Mouse (Mus musculus) kidney, adult 2 months (tissue): ENCODE data around the gene Bbx. TPM values are rescaled to one million over a fixed set of nuclear protein-coding genes. Genes with fewer than 3 reads are reported as not detected.

Experiments
- DNase-seq: peaks from one replicate; pipeline ENCODE4 v3.0.0; 2021
- H3K27ac ChIP-seq: fragments of 200-500 bp; 2 replicates; pipeline ENCODE4 v1.5.1; 2012; ENCODE audit warnings: low read depth, low read length, control low read depth, inconsistent platforms; ENCODE audit not compliant: insufficient read depth
- H3K27me3 ChIP-seq: fragments of 200-500 bp; replicated peaks from 2 replicates; pipeline ENCODE4 v1.6.1; 2012; ENCODE audit warnings: mild to moderate bottlenecking, moderate library complexity, low read length, inconsistent platforms; ENCODE audit not compliant: control insufficient read depth, insufficient read depth
- H3K36me3 ChIP-seq: fragments of 200-500 bp; 2 replicates; pipeline ENCODE4 v1.6.1; 2012; ENCODE audit warnings: mild to moderate bottlenecking, moderate library complexity, low read length, inconsistent platforms; ENCODE audit not compliant: control insufficient read depth, insufficient read depth
- H3K4me1 ChIP-seq: fragments of 200-500 bp; 2 replicates; pipeline ENCODE4 v1.6.1; 2011; ENCODE audit warnings: low read length; ENCODE audit not compliant: control insufficient read depth, insufficient read depth
- H3K4me3 ChIP-seq: fragments of 200-500 bp; 2 replicates; pipeline ENCODE4 v1.5.1; 2011; ENCODE audit warnings: mild to moderate bottlenecking, low read depth, low read length, control low read depth; ENCODE audit not compliant: insufficient read depth
- CTCF ChIP-seq: fragments of 200-500 bp; conservative IDR thresholded peaks from 2 replicates; pipeline ENCODE4 v1.5.1; 2011; ENCODE audit warnings: low read depth, mild to moderate bottlenecking, control low read depth, low read length, moderate library complexity, mixed read lengths; ENCODE audit not compliant: insufficient read depth, insufficient read length
- POLR2A ChIP-seq: fragments of 200-500 bp; IDR thresholded peaks from one replicate; pipeline ENCODE4 v1.6.1; 2011; ENCODE audit warnings: low read depth, low read length, control low read depth
- WGBS: fragments of 180-500 bp; shearing (Covaris S2); methylation state at CpG from one replicate; pipeline ENCODE4 v1.1.7; 2018; 5-methylcytosine and 5-hydroxymethylcytosine counted together
- polyA plus RNA-seq: library from polyadenylated mRNA; depleted of rRNA; stranded (reverse); fragments of >200 nt; gene quantifications from 2 replicates; pipeline ENCODE4 v1.2.3, GENCODE M21; 2012

The Bbx gene
- polyA plus RNA-seq, 1 experiment: 8.2 TPM

DNA sequence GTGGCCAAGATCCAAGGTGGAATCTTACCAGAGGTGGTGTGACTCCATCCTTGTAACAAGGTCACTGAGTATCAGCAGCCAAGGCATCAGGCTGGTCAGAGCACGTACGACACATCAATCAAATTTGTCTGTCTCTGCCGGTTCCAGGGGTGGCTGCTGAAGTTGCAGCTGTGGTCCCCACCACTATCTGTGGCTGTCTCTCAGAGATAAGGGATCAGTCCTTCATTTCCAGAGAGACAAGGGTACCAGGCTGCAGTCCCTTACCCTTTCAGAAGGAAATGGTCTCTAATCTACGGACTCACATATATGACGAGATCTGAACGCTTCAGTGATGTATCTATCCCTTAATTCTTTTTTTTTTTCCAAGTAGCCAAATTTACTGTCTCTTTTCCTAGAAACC is 245.6 kb downstream of the Bbx start:
- H3K36me3 ChIP-seq: no peaks in the 10 kb centered on the region
- H3K27me3 ChIP-seq: no peaks in the 10 kb centered on the region
- TF ChIP-seq CTCF: no peak
- TF ChIP-seq POLR2A: no peak
- no peak overlapping the region for H3K4me3 ChIP-seq
- peaks cover 5% of the 10 kb centered on the region; the same call in 1 of the 2 replicates for H3K4me1 ChIP-seq
- no peak for DNase-seq
- WGBS: 73% methylated on average over 6 of the region's 6 CpGs
- no peak overlapping the region for H3K27ac ChIP-seq

DNA sequence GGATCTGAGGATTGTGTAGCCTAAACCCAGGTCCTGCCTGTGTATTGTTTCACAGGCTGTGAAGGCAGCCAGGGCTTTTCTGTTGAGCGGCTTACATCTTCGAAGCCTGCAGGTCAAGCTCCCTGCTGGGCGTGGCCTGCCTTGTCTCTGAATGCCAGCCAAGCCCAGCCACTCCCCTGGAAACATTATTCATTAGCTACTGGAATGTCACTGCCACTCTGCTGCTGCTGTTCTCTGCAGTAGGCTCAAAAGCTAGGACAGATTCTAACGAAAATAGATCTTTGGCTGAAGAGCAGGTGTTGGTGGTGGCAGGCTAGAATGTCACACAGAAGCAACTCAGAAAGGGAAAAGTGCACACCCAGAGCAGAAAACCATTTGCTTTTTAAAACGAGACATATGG is 247.1 kb downstream of the Bbx start:
- Histone ChIP-seq H3K4me1 (peaks cover 5% of the 10 kb centered on the region; the same call in 1 of the 2 replicates), H3K4me3 (no peak overlapping the region), H3K27ac (no peak overlapping the region), H3K36me3 (no peaks in the 10 kb centered on the region), H3K27me3 (no peaks in the 10 kb centered on the region)
- TF ChIP-seq CTCF: no peak
- no peak for TF ChIP-seq POLR2A
- 10% methylated on average over 5 of the region's 5 CpGs for WGBS
- peak; percentile 91 for DNase-seq

DNA sequence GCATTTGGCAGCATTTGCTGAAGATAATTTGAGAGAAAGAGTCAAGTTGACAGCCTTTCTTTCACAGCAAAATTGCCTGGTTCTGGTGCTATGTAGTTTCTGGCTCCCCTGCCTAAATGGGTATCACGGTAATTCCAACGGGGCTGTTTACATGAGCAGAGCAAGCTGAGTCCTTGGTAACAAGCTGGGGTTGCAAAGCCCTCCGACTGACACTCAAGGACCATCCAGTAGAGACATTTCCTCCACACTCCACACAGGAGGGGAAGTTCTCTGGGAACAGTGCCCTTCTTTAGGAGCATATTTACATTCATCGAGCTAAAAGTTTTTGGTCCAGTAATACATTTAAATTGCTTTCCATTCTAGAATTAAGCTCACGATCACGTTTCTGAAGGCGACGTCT is 249.2 kb downstream of the Bbx start:
- 80% methylated on average over 8 of the region's 8 CpGs for WGBS

DNA sequence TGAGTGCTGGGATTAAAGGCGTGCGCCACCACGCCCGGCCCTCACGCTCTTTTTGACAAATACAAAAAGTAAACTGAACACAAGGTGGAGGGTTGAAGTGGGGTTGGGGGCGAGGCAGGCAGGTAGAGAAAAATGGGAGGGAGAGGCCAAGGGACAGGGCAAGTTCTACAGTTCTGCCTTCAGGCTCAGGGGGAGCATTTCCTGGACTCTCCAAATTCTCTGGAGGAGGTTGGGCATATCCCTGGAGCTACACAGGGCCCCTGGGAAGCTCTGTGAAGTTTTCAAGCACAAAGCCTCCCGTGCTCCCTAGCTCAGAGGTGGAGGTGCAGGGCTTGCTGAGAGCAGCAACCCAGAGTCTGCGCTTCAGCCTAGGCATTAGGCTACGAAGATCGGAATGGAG is 249.6 kb downstream of the Bbx start:
- Histone ChIP-seq H3K27ac (no peak overlapping the region), H3K4me3 (no peak overlapping the region), H3K4me1 (peaks cover 5% of the 10 kb centered on the region; the same call in 1 of the 2 replicates), H3K27me3 (no peaks in the 10 kb centered on the region), H3K36me3 (no peaks in the 10 kb centered on the region)
- 94% methylated on average over 10 of the region's 10 CpGs for WGBS
- TF ChIP-seq CTCF: no peak
- no peak for TF ChIP-seq POLR2A
- no peak for DNase-seq

More for the DNA sequence above, 249.2 kb downstream of the Bbx start:
- H3K27me3 ChIP-seq: no peaks in the 10 kb centered on the region
- peaks cover 5% of the 10 kb centered on the region; the same call in 1 of the 2 replicates for H3K4me1 ChIP-seq
- no peak overlapping the region for H3K27ac ChIP-seq
- H3K36me3 ChIP-seq: no peaks in the 10 kb centered on the region
- no peak overlapping the region for H3K4me3 ChIP-seq
- TF ChIP-seq CTCF: no peak
- no peak for TF ChIP-seq POLR2A
- DNase-seq: no peak

DNA sequence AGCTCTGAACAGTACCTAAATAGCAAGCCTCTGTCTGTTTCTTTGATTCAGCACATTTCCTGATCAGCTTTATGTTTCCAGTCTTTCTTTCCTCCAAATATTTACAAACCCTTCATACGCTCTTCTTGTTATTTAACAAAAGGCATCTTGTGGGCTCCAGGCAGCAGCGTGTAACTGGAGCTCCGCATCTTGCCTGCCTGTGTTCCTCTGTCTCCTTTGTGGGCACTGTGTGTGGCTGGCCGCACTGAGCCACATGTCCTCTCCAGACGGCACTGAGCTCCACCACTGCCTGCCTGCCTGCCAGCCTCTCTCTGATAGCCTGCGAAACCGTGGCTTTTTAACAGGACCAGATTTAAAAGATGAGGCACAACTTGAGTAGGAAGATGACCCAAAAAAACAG is 259.4 kb downstream of the Bbx start:
- Histone ChIP-seq H3K27ac (no peak overlapping the region), H3K4me1 (no peaks in the 10 kb centered on the region), H3K36me3 (no peaks in the 10 kb centered on the region), H3K4me3 (no peak overlapping the region), H3K27me3 (no peaks in the 10 kb centered on the region)
- WGBS: 79% methylated on average over 7 of the region's 7 CpGs
- DNase-seq: no peak
- TF ChIP-seq CTCF: no peak
- no peak for TF ChIP-seq POLR2A

DNA sequence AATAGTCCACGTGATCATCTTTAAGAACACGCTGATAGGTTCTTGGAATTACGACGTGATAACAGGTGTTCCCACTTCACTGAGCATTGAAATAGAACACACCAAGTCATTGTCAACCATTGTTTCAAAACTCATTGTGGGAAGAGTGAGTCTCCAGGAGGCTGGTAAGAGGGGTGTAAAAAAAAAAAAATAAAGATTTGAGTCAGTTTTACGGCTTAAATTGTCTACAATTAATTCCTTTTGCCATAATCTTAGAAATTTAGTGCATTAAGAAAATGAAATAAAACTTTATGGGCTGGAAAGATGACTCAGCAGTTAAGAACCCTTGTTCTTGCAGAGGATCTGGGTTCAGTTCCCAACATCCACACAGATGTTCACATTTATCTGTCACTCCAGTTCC is 261.4 kb downstream of the Bbx start:
- Histone ChIP-seq H3K27me3 (no peaks in the 10 kb centered on the region), H3K4me1 (no peaks in the 10 kb centered on the region), H3K4me3 (no peak overlapping the region), H3K36me3 (no peaks in the 10 kb centered on the region), H3K27ac (no peak overlapping the region)
- TF ChIP-seq CTCF: no peak
- TF ChIP-seq POLR2A: no peak
- 89% methylated on average over 5 of the region's 5 CpGs for WGBS
- DNase-seq: no peak

DNA sequence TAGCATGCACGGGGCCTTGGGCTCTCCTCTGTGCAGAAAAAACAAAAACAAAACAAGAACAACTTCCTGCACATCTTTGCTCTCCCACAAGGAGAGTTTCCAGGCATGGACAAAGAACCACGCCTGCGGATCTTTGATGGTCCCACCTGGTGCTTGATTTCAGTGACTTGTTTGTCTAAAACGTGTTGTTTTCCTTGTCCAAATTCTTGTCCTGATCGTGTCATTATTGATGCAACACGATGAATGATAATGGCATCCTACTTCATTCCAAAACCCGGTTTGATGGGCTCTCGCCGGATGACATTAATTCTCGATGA is 264.2 kb downstream of the Bbx start:
- TF ChIP-seq CTCF (no peak), POLR2A (no peak)
- Histone ChIP-seq H3K27ac (no peak overlapping the region), H3K36me3 (no peaks in the 10 kb centered on the region), H3K27me3 (no peaks in the 10 kb centered on the region), H3K4me3 (no peak overlapping the region), H3K4me1 (no peaks in the 10 kb centered on the region)
- 77% methylated on average over 10 of the region's 10 CpGs for WGBS
- DNase-seq: no peak

DNA sequence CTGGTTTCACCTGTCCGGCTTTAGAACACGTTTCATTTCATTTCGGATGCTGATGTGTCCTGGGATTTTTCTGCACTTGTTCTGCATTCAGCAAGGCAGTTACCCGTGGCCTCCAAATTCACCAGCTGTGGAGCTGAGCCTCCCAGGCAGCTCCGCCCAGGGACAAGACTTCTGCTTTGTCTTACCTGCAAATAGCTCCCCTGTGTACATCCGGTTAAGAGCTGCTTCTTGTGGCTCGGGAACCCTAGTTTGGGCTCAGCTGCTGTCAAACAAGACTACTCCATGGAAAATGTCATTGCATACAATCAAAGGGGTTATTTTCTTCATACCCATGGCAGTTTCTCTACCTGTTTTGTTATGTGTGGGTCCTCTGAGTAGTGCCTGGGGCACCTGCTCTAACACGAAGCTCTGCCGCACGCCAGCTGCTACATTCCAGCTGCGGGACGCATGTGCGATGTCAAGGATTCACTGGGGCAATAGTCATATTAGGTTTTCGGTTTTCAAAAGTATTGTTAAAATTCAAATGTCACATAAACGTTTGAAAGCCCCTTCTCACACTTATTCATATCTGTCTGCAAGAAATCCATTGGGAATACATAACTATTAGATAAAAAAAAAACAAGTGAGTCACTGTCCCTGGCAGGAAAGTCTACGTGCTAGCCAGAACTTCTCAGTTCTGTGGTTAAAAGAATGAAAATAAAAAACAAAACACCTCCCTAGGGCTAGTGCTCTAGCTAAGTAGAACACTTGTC is 264.8 kb downstream of the Bbx start:
- DNase-seq: no peak
- H3K4me1 ChIP-seq: no peaks in the 10 kb centered on the region
- 77% methylated on average over 16 of the region's 16 CpGs for WGBS

More for the DNA sequence above, 264.8 kb downstream of the Bbx start:
- H3K27ac ChIP-seq: no peak overlapping the region
- no peaks in the 10 kb centered on the region for H3K36me3 ChIP-seq
- TF ChIP-seq CTCF (no peak), POLR2A (no peak)
- no peak overlapping the region for H3K4me3 ChIP-seq
- no peaks in the 10 kb centered on the region for H3K27me3 ChIP-seq
